Mouse (Mus musculus) mesoderm, embryonic 11.5 days (tissue): ENCODE results near the gene Aldh18a1.
"Not testable (repeated sequence)": the region's sequence is repeated elsewhere in the genome, so short reads cannot be mapped to it uniquely, and the experiment has no call there.

ENCODE experiments used
- DNase-seq: peaks from one replicate; pipeline ENCODE4 v3.0.0-alpha.2; 2012; ENCODE audit warnings: low read depth, low spot score

Gene Aldh18a1

GRCm38 (mm10) chr19:40588293-40588654 is at the start of gene Aldh18a1:
Gene Aldh18a1 (minus strand): TSS chr19:40588463.
- DNase-seq, result peak; percentile 97

GRCm38 (mm10) chr19:40637601-40638000 is 49.3 kb upstream of the Aldh18a1 start:
- DNase-seq, result no peak

- DNase-seq, result no peak
These were observed 48.8 kb upstream of the Aldh18a1 start for GRCm38 (mm10) chr19:40637091-40637490.

- no peak for DNase-seq
These were observed 44.9 kb upstream of the Aldh18a1 start for GRCm38 (mm10) chr19:40633144-40633543.

GRCm38 (mm10) chr19:40632668-40633067 is 44.4 kb upstream of the Aldh18a1 start:
- DNase-seq, result no peak

GRCm38 (mm10) chr19:40632193-40632592 is 43.9 kb upstream of the Aldh18a1 start:
- DNase-seq, result no peak

GRCm38 (mm10) chr19:40630606-40631005 is 42.3 kb upstream of the Aldh18a1 start:
- no peak for DNase-seq

GRCm38 (mm10) chr19:40630096-40630495 is 41.8 kb upstream of the Aldh18a1 start:
- no peak for DNase-seq

GRCm38 (mm10) chr19:40628950-40629349 is 40.7 kb upstream of the Aldh18a1 start:
- DNase-seq, result no peak

- peak; percentile 6 for DNase-seq
These were observed 37.7 kb upstream of the Aldh18a1 start for GRCm38 (mm10) chr19:40625935-40626334.

GRCm38 (mm10) chr19:40621616-40622015 is 33.4 kb upstream of the Aldh18a1 start:
- DNase-seq, result not testable (repeated sequence)

GRCm38 (mm10) chr19:40616021-40616420 is 27.8 kb upstream of the Aldh18a1 start:
- no peak for DNase-seq

- no peak for DNase-seq
These were observed 26.5 kb upstream of the Aldh18a1 start for GRCm38 (mm10) chr19:40614811-40615210.

GRCm38 (mm10) chr19:40611830-40612506 is 23.7 kb upstream of the Aldh18a1 start, which contains the start of the genes Tctn3 and Entpd1:
Gene Tctn3 (minus strand): TSS chr19:40612233.
Gene Entpd1 (plus strand): TSS chr19:40612366.
- DNase-seq, result peak; percentile 98

- DNase-seq, result no peak
These were observed 19.4 kb upstream of the Aldh18a1 start for GRCm38 (mm10) chr19:40607676-40608075.

GRCm38 (mm10) chr19:40605189-40605588 is 16.9 kb upstream of the Aldh18a1 start:
- DNase-seq, result no peak

GRCm38 (mm10) chr19:40601870-40602269 is 13.6 kb upstream of the Aldh18a1 start:
- no peak for DNase-seq

- not testable (repeated sequence) for DNase-seq
These were observed 12.6 kb upstream of the Aldh18a1 start for GRCm38 (mm10) chr19:40600846-40601245.

- no peak for DNase-seq
These were observed 7.6 kb upstream of the Aldh18a1 start for GRCm38 (mm10) chr19:40595831-40596230.

GRCm38 (mm10) chr19:40595231-40595630 is 7.0 kb upstream of the Aldh18a1 start:
- no peak for DNase-seq

GRCm38 (mm10) chr19:40589530-40589880 is 1.2 kb upstream of the Aldh18a1 start:
- DNase-seq, result no peak

- DNase-seq, result peak; percentile 93
These were observed 725 bp upstream of the Aldh18a1 start for GRCm38 (mm10) chr19:40588847-40589529.
